Mouse (Mus musculus) megakaryocyte, embryonic 14.5 days (primary cell): ENCODE results near the gene Nfxl1.

Experiments used
- FLI1 ChIP-seq: IDR thresholded peaks from 2 replicates; pipeline ENCODE4 v1.6.1; 2012; ENCODE audit warnings: low read length, inconsistent platforms, mixed read lengths
- GATA1 ChIP-seq: IDR thresholded peaks from 3 replicates; pipeline ENCODE4 v1.6.1; 2012; ENCODE audit warnings: mixed read lengths, low read length, inconsistent platforms, borderline replicate concordance

DNA sequence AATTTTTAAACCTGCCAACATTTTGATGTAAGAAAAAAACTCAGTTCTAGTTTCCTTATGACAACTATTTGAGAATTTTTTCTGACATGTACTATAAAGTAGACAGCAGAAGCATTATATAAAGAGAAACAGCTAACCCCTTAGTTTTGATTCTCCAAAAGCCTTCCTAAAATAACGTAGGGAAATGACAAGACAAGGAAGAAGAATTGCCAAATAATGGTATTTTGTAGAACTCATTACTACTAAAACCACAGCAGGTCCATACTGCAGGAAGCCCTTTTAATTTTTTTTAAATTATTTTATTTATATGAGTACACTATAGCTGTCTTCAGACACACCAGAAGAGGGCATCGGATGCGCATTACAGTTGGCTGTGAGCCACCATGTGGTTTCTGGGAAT lies 8.3 kb downstream of the Nfxl1 start:
- TF ChIP-seq GATA1 (no peak), FLI1 (no peak)
